Mouse (Mus musculus) urinary bladder, postnatal 10 days (tissue): Measurements from ENCODE around the gene Tbc1d9b.
"Not testable (repeated sequence)": the region's sequence is repeated elsewhere in the genome, so short reads cannot be mapped to it uniquely, and the experiment has no call there.

ENCODE experiments used
- DNase-seq: peaks from one replicate; pipeline ENCODE4 v3.0.0; 2022; ENCODE audit warnings: low spot score

Gene Tbc1d9b

GRCm38 (mm10) chr11:50138206-50138822 lies 7.1 kb downstream of the Tbc1d9b start:
- DNase-seq, result no peak

DNA sequence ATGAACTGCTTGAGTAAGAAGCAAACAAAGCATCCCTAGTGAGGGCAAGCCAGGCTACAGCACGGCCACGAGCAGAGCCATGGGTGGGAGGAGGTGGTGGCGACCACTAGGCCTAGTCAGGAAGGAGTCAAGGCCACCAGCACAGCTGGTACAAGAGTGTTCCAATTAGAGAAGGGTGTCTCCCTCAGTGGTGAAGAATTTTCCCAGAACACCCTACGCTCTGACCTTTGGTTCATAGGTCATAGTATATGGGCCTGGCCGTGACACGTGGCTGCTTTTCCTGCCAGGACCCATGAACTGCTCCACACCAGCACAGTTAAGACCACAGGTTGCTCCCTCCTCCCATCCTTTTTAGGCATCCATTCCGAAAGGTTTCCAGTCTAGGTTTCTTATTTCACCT lies 8.4 kb downstream of the Tbc1d9b start:
- no peak for DNase-seq

GRCm38 (mm10) chr11:50145529-50145928 lies 14.3 kb downstream of the Tbc1d9b start:
- no peak for DNase-seq

GRCm38 (mm10) chr11:50146121-50146520 lies 14.9 kb downstream of the Tbc1d9b start:
- no peak for DNase-seq

DNA sequence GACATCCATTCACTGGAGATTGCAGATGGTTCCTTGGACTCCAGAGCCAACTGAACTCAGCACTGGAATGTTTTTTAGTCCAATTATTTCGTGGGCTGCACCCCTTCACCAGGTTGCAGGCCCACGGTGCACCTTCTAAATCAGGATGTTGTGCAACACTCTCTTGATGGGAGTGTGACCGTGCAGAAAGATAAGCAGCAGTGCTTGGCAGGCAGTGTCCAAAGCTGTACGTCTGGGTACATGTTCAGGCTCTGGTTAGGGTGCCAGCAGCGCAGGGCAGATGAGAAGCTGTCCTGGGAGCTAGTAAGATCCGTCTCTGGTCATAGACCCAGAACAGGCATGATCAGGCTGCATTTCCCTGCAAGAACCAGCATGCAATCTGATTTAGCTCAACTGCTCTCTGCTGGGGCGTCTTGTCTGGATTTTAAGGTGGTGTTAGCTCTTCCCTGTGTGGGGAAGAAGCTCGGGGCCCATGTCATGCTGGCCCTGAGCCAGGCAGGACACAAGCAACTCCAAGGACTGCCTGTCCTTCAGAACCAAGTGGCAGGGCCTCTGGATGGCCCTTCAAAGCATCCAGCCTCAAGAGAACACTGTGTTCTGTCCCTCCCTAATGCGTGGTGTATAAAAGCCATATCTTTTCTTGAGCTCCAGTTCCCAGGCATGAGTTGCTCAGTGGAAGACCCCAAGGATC lies 16.2 kb downstream of the Tbc1d9b start:
- DNase-seq, result no peak

GRCm38 (mm10) chr11:50147958-50148476 lies 16.8 kb downstream of the Tbc1d9b start:
- no peak for DNase-seq

GRCm38 (mm10) chr11:50149200-50149599 lies 18.0 kb downstream of the Tbc1d9b start:
- DNase-seq, result no peak

- DNase-seq, result no peak
Measured at GRCm38 (mm10) chr11:50149603-50150150, 18.5 kb downstream of the Tbc1d9b start.

DNA sequence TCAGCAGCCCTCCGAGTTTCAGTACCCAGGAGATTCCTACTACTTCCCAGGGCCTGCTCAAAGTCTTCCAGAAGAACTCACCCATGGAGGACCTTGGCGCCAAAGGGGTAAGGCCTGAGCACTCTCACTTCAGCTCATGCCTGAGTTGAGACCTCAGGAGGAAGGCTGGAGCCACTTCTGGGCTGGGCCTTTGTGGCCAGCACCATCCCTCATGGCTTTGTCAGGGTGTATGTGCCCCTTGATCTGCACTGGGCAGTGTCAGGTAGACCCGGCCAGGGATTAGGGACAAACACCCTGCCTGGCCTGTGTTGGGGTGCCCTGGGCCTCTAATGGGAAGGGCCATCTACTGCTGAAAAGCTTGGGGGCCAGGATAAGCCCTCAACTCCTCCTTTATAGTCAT lies 20.2 kb downstream of the Tbc1d9b start:
- no peak for DNase-seq

- DNase-seq, result no peak
Measured at GRCm38 (mm10) chr11:50154166-50154565, 23.0 kb downstream of the Tbc1d9b start.

DNA sequence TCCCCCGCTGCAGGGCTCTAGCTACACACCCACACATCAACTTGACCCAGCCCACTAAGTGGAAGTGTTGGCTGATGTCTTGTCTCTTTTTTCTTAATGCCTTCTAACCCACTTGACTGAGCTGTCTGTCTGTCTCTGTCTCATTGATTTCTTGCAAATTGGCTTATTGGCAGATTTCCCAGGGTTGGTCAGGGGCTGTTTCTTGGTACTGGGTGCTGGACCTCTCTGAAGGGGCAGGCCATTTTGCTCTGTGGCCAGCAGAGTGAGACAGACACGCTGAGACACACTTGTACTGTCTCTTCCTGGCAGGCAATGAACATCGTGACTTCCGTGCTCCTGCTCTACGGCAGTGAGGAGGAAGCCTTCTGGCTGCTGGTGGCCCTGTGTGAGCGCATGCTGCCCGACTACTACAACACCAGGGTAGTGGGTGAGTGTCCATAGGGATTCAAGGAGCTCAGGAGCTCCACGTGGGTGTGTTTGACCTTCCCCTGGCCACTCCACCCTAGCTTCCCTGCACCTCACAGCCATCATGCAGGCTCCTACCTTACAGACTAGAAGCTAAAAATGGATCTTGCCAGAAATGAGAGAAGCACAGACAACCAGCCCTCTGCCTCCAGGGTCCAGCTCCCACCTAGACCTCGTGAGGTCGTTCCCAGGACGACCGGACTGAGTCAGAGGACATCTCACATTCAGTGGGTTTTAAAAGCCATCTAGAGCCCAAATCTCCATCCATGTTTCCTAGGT lies 23.8 kb downstream of the Tbc1d9b start:
- DNase-seq, result no peak

- no peak for DNase-seq
Measured at GRCm38 (mm10) chr11:50155785-50156184, 24.6 kb downstream of the Tbc1d9b start.

DNA sequence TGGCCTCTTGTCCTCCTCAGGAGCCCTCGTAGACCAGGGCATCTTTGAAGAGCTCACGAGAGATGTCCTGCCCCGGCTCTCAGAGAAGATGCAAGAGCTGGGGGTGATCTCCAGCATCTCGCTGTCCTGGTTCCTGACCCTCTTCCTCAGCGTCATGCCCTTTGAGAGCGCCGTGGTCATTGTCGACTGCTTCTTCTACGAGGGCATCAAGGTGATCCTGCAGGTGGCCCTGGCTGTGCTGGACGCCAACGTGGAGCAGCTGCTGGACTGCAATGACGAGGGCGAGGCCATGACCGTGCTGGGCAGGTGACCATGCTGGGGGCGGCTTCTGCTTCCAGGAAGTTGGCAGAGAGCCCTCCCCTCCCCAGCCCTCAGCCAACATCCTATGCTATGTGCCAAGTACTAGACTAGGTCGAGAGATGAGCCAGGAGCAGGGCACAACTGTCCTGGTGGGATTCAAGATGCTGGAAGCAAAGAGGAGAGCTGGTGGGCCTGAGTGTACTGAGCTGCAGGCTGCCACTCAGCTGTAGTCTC lies 25.6 kb downstream of the Tbc1d9b start:
- no peak for DNase-seq

DNA sequence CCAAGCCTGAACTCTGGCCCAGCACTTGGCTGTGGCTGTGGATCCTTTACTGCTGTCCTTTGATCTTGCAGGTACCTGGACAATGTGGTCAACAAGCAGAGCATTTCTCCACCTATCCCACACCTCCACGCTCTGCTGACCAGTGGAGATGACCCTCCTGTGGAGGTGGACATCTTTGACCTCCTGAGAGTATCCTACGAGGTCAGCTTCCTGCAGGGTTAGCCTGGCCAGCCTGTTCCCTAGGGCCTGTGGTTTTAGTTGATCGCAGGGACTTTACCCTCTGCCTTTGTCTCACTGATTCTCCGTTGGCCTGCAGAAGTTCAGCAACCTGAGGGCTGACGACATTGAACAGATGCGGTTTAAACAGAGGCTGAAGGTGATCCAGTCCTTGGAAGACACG lies 27.1 kb downstream of the Tbc1d9b start:
- DNase-seq, result no peak

DNA sequence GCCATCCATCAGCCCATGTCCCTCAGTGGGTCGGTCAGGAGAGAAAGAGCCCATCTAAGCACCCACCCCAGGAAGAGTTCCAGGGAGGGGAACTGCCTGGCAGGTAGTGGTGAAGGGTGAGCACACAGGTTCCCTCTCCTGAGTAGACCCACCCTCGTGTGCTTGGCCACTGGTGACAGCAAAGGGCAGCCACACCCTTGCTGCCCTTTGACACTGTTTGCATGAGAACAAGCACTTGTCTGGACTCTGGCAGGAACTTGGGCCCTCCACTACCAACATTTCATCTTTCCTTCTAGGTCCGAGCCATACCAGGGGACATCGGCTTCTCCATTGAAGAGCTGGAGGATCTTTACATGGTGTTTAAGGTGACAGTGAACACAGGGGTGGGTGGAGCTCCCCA lies 28.2 kb downstream of the Tbc1d9b start:
- DNase-seq, result no peak

GRCm38 (mm10) chr11:50161578-50162304 lies 30.5 kb downstream of the Tbc1d9b start:
- DNase-seq, result no peak

DNA sequence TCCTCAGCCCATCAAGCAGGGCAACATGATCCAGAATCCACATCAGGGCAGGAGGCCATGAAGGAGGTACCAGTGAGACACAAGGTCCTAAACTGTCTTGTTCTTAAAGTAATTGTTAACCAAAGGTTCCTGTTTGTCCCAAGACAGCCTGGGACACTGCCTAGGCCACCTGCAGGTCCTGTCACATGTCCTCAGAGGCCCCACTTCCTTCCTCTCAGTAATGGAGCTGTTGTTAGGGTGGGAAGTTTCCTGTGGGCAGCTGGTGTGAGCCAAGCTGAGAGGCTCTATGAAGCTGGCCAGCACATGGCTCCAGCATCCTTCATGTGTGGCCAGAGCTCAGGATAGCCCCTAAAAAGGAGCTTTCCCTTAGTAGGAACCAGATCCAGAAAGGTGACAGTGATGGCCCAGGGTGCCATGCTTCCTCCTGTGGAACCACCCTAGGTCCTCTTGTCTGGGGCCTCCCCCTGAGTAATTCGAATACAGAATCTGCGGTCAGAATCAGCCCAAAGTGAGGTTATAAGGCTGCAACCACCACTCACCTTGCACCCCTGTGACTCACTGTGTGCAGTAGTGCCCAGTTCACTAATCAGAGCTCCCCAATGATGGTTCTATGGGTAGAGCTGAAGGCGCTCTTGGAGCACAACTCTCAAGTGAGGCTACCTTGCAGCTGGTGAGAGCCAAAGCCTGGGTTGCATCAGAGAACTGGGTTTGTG lies 31.3 kb downstream of the Tbc1d9b start:
- no peak for DNase-seq

DNA sequence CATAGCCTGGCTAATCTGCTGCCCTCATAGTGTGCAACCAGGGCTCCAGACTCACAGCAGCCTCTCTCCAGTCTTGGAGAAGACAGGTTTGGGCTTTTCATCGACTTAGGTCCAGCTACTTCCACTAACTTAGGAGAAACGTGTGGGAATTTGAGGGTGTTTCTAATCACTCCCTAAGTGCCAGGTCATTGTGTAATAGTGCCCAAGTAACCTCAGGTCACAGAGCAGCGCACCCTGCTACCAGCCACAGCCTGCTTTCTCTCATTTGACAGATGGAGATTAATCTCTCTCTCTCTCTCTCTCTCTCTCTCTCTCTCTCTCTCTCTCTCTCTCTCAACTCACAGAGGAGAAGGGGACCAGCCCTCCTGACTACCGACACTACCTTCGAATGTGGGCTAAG lies 37.2 kb downstream of the Tbc1d9b start:
- DNase-seq, result no peak

DNA sequence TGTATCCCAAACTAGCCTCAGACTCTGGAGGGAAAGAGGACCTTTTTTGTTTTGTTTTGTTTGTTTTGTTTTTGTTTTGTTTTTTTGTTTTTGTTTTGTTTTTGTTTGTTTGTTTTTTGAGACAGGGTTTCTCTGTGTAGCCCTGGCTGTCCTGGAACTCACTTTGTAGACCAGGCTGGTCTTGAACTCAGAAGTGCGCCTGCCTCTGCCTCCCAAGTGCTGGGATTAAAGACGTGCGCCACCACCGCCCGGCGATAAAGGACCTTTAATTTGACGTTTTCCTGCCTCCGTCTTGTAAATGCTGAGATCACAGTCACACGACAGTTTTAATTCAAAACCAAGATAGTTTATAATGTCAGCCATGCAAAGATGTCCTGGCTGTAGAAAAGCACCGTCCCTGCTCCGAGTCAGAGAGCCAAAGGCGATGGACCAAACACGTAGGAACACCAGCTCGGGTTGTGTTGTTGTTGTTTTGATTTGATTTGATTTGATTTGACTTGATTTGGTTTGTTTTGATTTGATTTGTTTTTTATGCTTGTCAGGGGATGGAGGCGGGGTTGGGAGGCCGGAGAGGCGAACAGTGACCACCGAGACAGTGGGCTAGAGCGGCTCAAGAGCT lies 43.0 kb downstream of the Tbc1d9b start, which contains the start of gene Mrnip:
Mrnip (plus strand) TSS at position 334 of the 619 bp plus-strand sequence.
- DNase-seq, result not testable (repeated sequence)

DNA sequence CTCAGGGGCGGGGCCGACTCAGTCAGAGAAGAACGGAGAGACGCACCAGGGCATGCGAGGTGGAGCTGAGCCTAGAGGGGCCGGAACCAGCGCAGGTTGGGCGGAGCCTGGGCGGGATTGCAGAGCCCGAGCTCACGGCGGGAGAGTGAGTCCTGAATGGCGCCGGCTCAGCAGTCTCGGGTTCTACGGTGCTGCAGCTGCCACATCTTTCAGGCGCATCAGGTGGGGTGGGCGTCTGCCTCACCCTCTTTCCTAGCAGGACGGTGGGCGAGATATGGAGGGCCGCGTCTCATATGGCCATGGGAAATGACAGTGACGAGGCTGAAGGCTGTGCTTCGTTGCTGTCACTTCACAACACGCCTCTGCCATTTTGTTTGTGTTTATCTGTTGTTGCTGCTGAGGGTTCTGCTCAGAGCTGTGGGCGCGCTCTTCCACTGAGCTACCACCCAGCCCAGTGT lies 43.6 kb downstream of the Tbc1d9b start:
- peak; percentile 96 for DNase-seq
